Mouse (Mus musculus) left cerebral cortex, postnatal 10 days (tissue): ENCODE measurements at regions not wholly inside any gene's neighbourhood (a gene's known extent, or its start where the extent isn't known, plus 50 kb on each side); places are given as distances from the start of the nearest gene placed in this dataset.

Experiments used
- DNase-seq, 2 experiments: peaks; one replicate each; pipeline ENCODE4 v3.0.0; 2021 to 2022; ENCODE audit warnings: low spot score in 2 of 2, mixed read lengths in 1 of 2; ENCODE audit errors: extremely low spot score in 1 of 2
- intact Hi-C: fragments of 180-260 bp; cut with DNase I; formaldehyde crosslinking; loops from one replicate; pipeline ENCODE4 v1.15.1; 2025

DNA sequence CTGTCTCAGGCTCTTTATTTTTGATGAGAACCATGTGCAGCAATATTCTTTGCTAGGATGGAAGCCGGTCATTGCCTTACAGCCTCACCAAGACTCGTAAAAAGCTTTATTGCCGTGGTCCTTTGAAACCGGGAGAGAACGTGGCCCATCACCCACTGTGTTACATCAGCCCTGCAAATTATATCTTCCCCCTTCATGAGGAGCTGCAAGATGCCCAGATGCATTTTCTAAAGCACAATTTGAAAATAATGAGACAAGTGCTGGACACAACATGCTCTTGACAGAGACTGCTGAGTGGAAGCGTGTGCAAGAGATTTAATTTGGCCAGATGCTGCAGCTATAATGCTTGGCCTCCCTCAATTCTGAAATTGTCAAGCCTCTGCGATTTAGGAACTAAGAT lies 389.2 kb upstream of the Dcn start:
- no peak for DNase-seq

DNA sequence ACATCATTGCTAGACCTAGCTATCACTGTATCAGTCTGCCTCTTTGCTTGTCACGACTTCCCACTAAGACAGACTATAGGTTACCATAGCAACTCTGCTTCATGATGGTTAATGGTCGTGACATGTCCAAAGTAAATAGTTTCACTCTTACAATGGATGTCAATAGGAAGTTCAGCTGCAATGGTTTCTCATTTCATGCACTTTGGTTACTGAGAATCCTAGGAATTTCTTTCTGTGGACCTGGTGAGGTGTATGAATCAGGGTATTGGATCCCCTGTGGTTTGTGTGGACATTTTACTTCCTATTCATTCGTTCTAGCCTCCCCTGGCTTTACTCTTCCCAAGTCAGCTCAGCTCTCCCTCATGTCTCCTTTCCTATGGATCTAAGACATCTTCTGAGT lies 385.5 kb upstream of the Dcn start:
- DNase-seq: no peak
- intact Hi-C loops: no loop called here

More for the DNA sequence above, 389.2 kb upstream of the Dcn start:
- intact Hi-C loops: no loop called here

DNA sequence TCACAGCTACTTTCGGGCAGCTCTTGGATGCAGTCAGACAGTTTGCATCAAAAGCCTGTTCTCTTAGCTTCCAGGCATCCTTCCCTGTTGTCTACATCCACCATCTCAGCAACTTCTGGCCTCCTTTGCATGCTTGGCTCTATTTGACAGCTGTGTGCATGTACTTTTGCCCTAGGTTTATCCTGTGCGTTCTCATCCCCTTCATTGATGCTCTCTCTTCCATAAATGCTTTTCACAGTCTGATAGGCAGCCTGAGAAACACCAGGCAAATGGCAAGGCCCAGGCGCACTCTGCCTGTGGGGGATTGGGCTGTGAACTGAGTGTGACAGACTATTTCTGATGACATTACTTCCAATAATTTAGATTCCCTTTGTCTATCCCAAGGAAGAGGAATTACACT lies 364.9 kb upstream of the Dcn start:
- no peak for DNase-seq
- intact Hi-C loops: no loop called here

DNA sequence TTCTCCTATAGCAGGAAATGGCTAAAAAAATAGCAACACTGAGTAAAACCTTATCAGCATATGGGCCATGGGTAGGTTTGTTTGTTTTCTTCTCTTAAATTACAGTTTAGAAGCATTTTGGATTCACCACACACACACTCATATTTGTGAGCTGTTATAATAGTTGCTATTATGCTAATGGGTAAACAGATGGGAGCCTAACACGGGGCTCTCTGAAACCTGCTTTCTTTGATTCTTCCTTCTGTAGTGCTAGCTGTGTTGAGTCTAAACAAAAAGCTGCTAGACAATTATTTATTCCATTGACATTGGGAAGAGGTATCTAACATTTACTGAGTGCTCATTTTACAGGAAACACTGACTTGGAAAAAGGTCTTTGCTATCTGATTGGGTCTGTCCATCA lies 356.7 kb upstream of the Dcn start:
- DNase-seq: no peak
- intact Hi-C loops: no loop called here

DNA sequence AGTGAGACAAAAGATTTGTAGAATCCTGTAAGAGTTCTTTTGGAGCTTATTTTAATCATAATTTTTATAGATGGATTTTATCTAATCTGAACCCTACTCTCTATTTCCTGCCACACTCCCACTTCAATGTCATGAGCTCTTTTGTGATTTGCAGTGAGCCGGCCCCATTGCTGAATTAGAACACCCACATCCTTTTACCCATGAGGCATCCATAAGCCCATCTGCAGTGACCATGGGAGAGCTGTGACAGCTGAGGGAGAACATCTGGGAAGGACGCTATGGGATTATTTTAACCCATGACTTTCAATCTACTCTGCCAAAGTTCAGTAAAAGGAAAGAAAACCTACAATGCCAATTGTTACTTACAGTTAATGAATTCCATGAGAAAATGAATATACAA lies 337.8 kb upstream of the Dcn start:
- no peak for DNase-seq
- intact Hi-C loops: no loop called here

DNA sequence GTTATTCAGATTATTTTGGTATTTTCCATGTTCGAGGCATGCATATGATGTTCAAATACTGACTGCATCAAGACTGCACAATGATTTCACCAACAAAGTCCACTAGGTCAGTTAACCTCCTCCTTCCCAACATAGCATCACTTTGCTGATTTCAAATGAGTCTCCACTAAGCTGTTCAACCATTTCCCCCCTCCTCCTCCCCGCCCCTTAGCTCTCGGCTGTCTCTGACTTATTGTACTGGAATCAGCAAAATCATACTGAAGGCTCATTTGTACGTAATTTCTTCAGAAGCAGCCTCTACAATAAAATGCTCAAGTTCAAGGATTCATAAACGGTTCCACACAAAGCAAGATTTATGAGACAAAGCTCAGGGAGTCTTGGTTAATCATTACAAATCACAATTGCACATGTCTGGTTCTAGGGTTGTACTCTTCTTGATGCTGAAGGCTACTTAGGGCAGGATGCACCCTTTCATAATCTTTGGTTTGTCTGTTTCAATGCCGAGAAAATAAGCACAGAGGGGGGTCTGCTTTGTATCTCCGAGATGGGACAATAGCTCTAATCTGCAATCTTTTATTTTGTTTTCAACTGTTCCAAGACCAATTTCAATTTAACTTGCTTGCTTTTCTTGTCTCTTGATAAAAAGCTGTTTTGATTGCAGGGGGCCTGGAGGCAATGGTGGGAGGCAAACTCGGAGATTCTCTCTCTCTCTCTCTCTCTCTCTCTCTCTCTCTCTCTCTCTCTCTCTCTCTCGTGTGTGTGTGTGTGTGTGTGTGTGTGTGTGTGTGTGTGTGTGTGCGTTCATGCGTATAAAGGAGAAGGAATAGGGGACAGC lies 320.6 kb upstream of the Dcn start:
- intact Hi-C loops: loop anchor here (10.0 kb wide), 1 partner anchor 214 kb away; no protein-coding TSS in a partner anchor
- no peak for DNase-seq

DNA sequence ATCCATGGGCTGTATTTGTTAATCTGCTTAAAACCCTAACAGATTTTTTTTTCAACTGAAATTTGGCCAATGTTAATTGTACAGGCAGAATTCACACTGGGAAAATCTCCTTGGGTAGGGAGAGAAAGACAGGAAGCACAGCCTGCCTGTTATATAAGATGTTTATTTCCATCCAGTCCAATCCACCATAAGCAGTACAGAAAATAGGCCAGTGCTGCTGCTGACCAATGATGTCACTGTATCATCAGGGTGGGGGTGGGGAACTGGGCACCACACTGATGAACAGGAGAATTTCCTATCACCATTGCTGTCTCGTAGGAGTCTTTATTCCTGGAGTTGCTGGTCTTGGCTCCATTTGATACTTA lies 320.0 kb upstream of the Dcn start:
- intact Hi-C loops: loop anchor here (10.0 kb wide), 1 partner anchor 215 kb away; no protein-coding TSS in a partner anchor
- DNase-seq: no peak

DNA sequence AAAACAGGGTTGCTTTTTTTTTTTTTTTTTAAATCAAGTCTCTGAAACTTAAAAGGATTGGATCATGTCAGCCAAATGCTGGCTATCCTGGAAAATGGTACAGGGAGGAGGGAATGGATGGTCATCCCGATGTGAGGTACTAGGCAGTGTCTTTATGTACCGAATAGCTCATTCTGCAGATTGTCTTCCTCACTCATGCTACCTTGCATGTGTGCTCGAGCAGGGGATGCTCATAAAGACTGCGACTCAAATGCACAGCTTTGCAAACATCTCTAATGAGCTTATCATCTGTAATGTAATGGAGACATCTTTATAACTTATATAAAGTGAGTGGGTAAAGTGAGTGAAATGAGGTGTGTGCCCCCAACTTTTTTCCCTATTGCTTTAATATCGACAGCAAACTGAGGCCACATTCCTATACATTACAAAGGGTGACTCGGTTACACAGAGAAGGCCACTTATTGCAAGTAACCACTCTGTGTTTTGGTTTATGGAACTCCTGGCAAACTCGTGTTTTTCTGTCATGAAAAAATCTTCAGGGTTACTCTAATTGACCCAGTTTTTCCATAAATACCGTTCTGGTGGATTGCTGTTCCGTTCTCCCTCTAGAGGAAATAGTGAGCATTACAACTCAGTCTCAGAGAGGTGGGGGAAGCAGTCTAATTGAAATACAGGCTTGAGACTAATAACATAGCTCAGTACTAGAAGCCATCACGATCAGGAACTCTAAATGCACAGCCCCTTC lies 319.4 kb upstream of the Dcn start:
- intact Hi-C loops: loop anchor here (5.0 to 10.0 kb wide), 2 partner anchors 215 to 943 kb away; no protein-coding TSS in a partner anchor
- peak; percentile 16 to 42 for DNase-seq

DNA sequence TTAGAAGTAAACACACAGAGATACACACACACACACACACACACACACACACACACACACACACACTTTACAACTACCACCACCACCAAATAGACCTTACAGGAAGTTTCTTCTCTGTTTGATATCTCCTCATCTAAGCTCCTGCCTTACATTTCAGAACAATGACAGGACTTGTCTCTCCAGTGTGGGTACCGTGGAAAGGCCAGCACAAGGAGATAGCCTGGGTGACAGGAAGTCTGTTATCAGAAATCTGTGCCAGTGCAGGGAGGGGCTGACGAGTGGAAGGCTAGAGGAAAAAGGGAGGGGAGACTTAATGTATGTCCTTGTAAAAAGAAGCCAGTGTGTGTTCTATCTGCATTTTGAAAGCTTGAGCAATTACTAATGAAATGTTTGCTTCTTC lies 318.5 kb upstream of the Dcn start:
- intact Hi-C loops: loop anchor here (5.0 kb wide), 1 partner anchor 944 kb away; no protein-coding TSS in a partner anchor
- DNase-seq: no peak

DNA sequence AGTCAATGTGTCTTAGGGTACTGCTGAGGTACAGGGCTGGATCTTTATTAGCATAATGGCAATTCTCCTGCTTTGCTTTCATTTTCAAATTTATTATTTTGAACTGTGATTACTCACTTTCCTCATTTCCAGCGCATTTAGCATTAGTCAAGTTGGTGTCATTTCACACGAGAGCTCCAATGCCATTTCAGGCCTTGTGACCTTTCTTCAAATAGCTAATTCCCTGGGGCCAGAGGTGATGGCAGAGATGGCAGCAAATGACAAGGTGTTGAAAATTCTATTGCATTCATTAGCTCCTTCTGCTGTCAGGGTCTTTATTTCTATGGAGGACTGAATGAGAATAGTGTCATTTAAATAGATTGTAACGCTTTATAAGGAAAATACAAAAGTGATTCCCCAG lies 300.9 kb upstream of the Dcn start:
- DNase-seq: no peak
- intact Hi-C loops: no loop called here

DNA sequence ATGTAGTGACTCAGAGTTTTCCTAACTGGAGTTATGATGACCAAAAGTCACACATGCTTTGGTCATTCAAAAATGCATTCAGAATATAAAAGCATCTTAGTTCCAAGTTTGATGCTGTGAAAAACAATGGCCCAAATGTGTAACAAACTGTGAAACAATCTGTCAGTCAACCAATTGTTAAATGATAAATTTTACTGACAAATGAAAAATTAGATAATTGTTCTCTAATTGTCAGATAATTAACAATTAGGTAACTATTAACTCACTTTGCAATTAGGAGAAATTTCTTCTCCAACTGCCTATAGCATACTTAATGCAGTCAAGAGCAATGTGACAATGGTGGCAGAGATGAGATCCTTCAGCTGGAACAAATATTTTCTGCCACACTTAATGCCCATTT lies 289.7 kb upstream of the Dcn start:
- no peak for DNase-seq
- intact Hi-C loops: no loop called here

DNA sequence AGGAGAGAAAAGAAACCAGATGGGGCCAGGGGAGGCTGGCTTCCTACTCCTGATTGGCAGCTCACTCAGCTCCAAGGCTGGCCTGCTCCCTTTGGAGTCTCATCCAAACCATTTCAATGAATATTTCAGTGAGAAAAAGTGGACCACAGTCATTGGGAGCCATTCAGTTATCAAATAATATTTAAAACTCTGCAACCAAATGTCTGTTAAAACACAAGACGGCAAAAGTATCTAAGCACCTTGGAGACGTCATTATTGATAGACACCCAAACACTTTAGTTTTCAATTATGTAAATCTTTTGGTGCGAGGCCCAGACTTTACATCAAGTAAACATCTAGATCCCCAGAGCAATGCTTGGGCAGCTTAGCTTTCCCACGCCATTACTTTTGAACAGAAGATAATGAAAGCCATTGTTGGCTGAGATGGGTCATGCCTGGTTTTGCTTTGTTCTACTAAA lies 268.1 kb upstream of the Dcn start:
- no peak for DNase-seq
- intact Hi-C loops: no loop called here

DNA sequence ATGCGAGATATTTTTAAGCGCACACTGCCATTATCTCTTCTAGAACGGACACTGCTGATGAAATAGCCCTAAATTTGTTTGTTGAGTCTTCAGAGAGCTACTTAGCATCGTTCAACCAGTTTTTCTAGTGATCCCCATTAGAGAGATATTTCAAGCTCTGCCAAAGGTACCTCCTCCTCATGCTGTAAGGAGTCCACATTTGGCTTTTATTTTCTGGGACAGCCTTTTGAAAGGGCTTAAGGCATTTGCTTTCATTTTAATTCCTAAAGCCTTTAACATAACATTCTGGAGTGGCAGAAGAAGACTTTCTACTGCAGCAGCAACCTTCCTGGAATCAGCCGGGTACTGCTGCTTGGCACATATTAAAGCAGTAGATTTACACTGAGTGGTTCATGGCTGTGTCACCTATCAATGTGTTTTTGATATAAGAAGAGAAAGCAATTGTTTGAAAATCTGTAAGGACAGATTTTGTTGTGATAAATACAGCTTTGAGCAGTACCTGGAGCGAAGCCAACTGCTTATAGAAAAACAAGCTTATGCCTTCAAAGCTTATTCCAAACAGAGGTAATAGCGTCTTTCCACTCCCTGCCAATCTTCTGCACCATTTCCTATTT lies 267.5 kb upstream of the Dcn start:
- intact Hi-C loops: no loop called here
- no peak for DNase-seq

DNA sequence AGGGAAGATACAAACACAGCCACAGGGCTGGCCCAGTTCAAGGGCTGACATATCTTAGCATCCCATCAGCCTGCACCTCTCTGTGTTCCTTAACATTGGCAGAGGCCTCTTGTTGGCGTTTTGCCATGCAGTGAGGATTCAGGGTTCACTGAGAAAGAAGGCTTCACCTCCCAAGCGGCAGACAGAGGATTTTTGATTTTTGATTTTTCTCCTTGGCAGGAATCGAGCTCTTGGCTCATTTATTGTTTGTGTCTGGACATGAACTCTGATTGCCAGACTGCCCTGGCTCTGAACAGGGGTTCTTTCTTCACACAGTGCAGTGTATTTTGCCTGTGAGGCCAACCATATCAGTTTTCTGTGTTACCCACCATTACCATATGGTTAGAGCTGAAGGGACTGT lies 259.9 kb upstream of the Dcn start:
- intact Hi-C loops: no loop called here
- peak; percentile 16 to 31 for DNase-seq

DNA sequence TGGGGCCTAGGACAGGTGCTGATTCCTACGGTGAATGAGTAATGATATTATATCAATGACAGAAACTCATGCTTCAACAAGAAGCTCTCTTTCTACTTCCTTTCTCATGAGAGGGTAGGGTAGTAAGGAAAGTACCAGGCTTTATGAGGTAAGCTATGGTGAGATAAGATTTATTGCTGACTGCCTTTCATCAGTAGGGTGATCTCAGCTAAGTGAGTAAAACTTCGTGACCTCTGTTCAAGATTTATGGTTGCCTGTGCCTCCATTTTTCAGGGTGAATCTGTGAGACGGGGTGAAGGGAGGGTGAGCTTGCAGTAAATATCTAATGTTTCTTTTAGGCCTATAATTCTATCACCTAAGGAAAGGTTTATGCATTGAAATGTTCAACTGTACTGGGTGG lies 259.0 kb upstream of the Dcn start:
- no peak for DNase-seq
- intact Hi-C loops: no loop called here

DNA sequence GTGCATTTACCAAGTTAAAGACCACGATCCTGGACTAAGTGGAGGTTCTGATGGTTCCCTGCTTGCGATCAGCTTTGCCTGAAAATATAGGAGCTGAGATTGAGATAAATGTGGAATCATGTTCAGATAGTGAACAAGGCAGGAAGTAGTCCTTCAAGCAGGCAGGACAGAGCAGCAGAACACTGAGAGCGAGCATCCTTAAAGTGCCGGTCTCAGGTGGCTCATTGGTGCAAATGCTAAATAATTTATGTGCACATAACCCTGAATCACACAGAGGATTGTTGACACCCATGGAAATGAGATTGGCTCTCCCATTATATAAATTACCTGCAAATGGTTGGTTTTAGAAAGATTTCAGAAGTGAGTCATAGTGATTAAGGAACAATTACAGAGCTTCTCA lies 243.8 kb upstream of the Dcn start:
- intact Hi-C loops: no loop called here
- DNase-seq: no peak

DNA sequence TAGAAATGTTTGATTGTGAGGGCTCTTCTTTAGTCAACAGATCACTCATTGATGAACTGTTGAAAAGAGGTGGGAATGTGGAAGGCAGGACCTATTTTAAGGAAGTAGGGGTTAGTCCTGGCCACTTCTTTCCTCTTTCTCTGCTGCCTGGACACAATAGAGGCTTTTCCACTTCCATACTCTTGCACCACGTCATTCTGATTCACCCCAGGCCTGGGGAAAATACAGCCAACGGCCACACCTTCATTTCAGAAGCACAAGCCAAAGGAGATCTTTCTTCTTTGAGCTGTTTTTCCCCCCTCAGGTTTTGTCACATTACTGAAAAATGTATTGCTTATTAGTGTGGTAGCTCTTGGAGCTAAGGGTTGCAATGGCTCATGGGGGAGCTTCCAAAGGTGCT lies 237.9 kb upstream of the Dcn start:
- no peak for DNase-seq
- intact Hi-C loops: no loop called here

DNA sequence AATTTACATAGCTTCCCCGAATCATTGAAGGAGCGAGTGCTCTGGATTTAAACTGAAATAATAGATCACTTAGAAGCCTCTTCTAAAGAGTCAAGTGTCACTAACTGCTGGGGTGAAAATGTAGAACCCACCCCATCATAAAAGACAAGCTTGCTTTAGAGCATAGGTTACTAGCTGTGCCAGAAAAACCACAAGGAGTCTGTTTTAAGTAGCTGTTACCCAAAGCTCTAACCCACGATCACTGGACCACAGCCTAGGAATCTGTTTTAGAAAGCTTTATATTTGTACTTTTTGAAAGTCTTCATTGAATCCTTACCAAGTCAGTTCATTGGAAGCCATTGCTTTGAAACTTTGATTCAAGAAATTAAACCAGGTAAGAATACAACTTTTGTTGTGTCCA lies 233.7 kb upstream of the Dcn start:
- no peak for DNase-seq
- intact Hi-C loops: no loop called here

DNA sequence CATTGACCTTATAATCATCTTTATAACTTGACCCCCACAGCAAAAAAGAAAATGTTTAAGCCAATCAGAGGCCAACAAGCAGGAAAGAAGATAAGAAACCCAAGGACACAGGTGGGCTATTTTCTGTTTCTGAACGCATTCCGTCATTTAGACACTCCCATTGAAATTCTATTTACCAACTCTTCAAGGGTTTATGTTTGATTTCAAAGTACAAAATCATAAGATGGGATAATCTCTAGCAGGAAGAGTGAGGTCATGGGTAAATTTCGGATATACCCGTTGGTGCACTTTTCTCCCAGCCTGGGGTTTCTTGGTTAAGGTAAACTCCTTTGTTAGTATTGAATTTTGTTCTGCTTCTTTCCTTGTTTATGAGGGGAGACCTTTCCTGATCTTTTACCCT lies 230.9 kb upstream of the Dcn start:
- DNase-seq: no peak
- intact Hi-C loops: no loop called here

DNA sequence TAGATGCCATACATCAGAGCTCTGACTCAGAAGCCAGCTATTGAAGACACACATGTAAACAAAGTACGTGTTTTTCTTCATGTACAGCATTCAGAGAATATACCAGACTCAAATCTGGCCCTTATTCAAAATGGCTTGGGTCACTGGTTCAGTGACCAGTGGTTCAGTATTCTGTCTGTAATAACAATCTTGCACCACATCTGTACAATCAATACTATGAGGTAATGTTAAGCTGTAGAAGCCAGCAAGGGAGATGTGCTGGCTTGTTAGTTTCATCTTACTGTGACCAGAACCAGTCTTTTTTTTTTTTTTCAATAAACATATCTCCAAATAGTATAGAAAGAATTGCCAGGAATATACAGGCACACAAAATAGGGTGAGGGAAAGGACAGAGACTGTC lies 229.6 kb upstream of the Dcn start:
- intact Hi-C loops: no loop called here
- DNase-seq: no peak
